Mouse (Mus musculus): ENCODE data around the gene Sympk. TPM values are rescaled to one million over a fixed set of nuclear protein-coding genes. Genes with fewer than 3 reads are reported as not detected.
A peak's percentile ranks its signal among the peaks of the same experiment; 100 is the strongest.
"Not testable (repeated sequence)": the region's sequence is repeated elsewhere in the genome, so short reads cannot be mapped to it uniquely, and the experiment has no call there.

Gene Sympk
- total and polyA plus RNA-seq, 2 experiments from 2014 or later: 16.7 to 68.8 TPM

DNA sequence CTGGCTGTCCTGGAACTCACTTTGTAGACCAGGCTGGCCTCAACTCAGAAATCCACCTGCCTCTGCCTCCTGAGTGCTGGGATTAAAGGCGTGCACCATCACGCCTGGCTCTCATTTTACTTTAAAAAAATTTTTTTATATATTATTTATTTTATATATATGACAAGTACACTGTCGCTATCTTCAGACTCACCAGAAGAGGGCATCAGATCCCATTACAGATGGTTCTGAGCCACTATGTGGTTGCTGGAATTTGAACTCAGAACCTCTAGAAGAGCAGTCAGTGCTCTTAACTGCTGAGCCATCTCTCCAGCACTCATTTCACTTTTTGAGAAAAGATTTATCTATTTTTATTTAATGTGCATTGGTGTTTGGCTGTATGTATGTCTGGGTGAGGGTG is 46.8 kb downstream of the Sympk start:
- not testable (repeated sequence) for H3K9ac ChIP-seq (replicated peaks; ENCODE audit: low read depth, low read length); H3K27ac ChIP-seq (ENCODE audit: low read depth); H3K4me2 ChIP-seq (ENCODE audit: low read depth, low read length); ATAC-seq (ENCODE audit: insufficient read depth, low read depth); H3K36me3 ChIP-seq (replicated peaks; ENCODE audit: control insufficient read depth, insufficient read depth, low read length); H3K4me1 ChIP-seq (ENCODE audit: control insufficient read depth, insufficient read depth); H3K9me3 ChIP-seq (replicated peaks; ENCODE audit: control insufficient read depth, low read length); DNase-seq (ENCODE audit: low spot score); H3K4me3 ChIP-seq (ENCODE audit: low read depth, low read length)
- peaks cover 13% of the 10 kb centered on the region for H3K27me3 ChIP-seq (ENCODE audit: control insufficient read depth, insufficient read depth, low read length)
- peak; percentile 24 for TF ChIP-seq CTCF (IDR thresholded peaks at IDR 0.05; ENCODE audit: low read depth)
- 47% methylated on average over 3 of the region's 3 CpGs for WGBS

DNA sequence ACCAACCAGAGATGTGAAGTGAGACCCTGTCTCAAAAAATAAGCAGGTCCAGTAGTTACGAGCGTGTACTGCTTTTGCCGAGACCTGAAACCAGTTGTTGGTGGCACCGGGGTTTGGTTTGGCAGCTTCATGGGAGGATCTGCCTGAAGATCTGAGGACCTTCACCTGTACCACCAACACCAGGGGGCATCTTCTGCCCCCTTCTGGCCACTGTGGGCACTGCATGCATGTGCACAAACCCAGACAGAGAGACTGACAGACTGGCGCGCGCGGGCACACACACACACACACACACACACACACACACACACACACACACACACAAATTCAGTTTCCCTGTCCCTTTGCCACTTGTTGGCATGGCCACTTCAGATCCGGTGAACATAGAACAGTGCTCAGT is 49.3 kb downstream of the Sympk start:
- H3K4me1 ChIP-seq (ENCODE audit: control insufficient read depth, insufficient read depth): peaks cover 20% of the 10 kb centered on the region
- DNase-seq (ENCODE audit: low spot score): no peak
- H3K9ac ChIP-seq (replicated peaks; ENCODE audit: low read depth, low read length): no peak overlapping the region
- no peak for ATAC-seq (ENCODE audit: insufficient read depth, low read depth)
- no peak overlapping the region for H3K4me3 ChIP-seq (ENCODE audit: low read depth, low read length)
- H3K9me3 ChIP-seq (replicated peaks; ENCODE audit: control insufficient read depth, low read length): no peaks in the 10 kb centered on the region
- H3K27me3 ChIP-seq (ENCODE audit: control insufficient read depth, insufficient read depth, low read length): no peaks in the 10 kb centered on the region
- no peak overlapping the region for H3K27ac ChIP-seq (ENCODE audit: low read depth)
- peaks cover 8% of the 10 kb centered on the region for H3K36me3 ChIP-seq (replicated peaks; ENCODE audit: control insufficient read depth, insufficient read depth, low read length)
- TF ChIP-seq EP300 (IDR thresholded peaks at IDR 0.05; ENCODE audit: low read depth) (no peak), CTCF (IDR thresholded peaks at IDR 0.05; ENCODE audit: low read depth) (peak; percentile 65)
- H3K4me2 ChIP-seq (ENCODE audit: low read depth, low read length): no peak overlapping the region
- WGBS: 76% methylated on average over 9 of the region's 9 CpGs

DNA sequence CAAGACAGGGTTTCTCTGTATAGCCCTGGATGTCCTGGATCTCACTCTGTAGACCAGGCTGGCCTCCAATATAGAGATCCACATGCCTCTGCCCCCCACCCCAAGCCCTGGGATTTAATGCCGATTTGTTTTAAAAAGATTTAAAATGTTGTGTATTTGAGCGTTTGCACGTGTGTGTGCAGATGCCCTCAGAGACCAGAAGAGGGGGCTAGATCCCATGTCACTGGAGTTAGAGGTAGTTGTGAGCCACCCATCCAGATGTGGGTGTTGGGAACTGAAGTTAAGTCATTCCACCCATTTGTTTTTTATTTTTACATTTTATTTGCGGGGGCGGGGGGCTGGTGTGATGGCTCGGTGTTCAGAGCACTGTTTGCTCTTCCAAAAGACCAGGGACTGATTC is 50.3 kb downstream of the Sympk start:
- H3K9me3 ChIP-seq (replicated peaks; ENCODE audit: control insufficient read depth, low read length): no peaks in the 10 kb centered on the region
- DNase-seq (ENCODE audit: low spot score) (no peak), ATAC-seq (ENCODE audit: insufficient read depth, low read depth) (no peak)
- 91% methylated on average over 6 of the region's 6 CpGs for WGBS
- TF ChIP-seq EP300 (IDR thresholded peaks at IDR 0.05; ENCODE audit: low read depth) (no peak), CTCF (IDR thresholded peaks at IDR 0.05; ENCODE audit: low read depth) (no peak)
- H3K4me2 ChIP-seq (ENCODE audit: low read depth, low read length): no peak overlapping the region
- H3K36me3 ChIP-seq (replicated peaks; ENCODE audit: control insufficient read depth, insufficient read depth, low read length): peaks cover 17% of the 10 kb centered on the region
- H3K27ac ChIP-seq (ENCODE audit: low read depth): no peak overlapping the region
- peaks cover 20% of the 10 kb centered on the region for H3K4me1 ChIP-seq (ENCODE audit: control insufficient read depth, insufficient read depth)
- no peak overlapping the region for H3K9ac ChIP-seq (replicated peaks; ENCODE audit: low read depth, low read length)
- no peak overlapping the region for H3K4me3 ChIP-seq (ENCODE audit: low read depth, low read length)
- H3K27me3 ChIP-seq (ENCODE audit: control insufficient read depth, insufficient read depth, low read length): no peaks in the 10 kb centered on the region

DNA sequence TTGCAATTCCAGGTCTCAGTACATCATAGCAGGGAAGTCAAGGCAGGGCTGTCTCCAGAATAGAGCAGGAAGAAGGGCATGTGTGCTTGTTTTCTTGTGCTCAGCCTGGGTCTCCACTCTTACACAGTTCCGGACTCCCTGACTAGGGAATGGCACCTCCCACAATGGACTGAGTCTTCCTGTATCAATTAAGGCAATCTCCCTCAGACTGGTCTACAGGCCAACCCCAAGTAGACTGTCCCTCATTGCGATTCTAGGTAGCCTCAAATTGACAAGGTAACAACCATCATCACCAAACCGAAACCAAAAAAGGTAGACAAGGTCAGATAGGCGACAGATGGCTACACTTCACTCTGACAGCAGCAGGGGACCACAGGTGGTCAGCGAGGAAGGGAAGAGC is 51.1 kb downstream of the Sympk start:
- peak overlapping the region; percentile 97; the same call in 1 of the 2 replicates for H3K27ac ChIP-seq (ENCODE audit: low read depth)
- TF ChIP-seq CTCF (IDR thresholded peaks at IDR 0.05; ENCODE audit: low read depth) (no peak), EP300 (IDR thresholded peaks at IDR 0.05; ENCODE audit: low read depth) (no peak)
- WGBS: 54% methylated on average over 5 of the region's 5 CpGs
- no peaks in the 10 kb centered on the region for H3K27me3 ChIP-seq (ENCODE audit: control insufficient read depth, insufficient read depth, low read length)
- ATAC-seq (ENCODE audit: insufficient read depth, low read depth) (no peak), DNase-seq (ENCODE audit: low spot score) (no peak)
- peak overlapping the region; percentile 91 for H3K4me2 ChIP-seq (ENCODE audit: low read depth, low read length)
- no peaks in the 10 kb centered on the region for H3K9me3 ChIP-seq (replicated peaks; ENCODE audit: control insufficient read depth, low read length)
- peaks cover 25% of the 10 kb centered on the region for H3K36me3 ChIP-seq (replicated peaks; ENCODE audit: control insufficient read depth, insufficient read depth, low read length)
- H3K4me3 ChIP-seq (ENCODE audit: low read depth, low read length): peak overlapping the region; percentile 92
- H3K4me1 ChIP-seq (ENCODE audit: control insufficient read depth, insufficient read depth): peaks cover 20% of the 10 kb centered on the region
- H3K9ac ChIP-seq (replicated peaks; ENCODE audit: low read depth, low read length): 0 out of 2 replicates have a peak overlapping the region, but pooled peaks have one; percentile 1

DNA sequence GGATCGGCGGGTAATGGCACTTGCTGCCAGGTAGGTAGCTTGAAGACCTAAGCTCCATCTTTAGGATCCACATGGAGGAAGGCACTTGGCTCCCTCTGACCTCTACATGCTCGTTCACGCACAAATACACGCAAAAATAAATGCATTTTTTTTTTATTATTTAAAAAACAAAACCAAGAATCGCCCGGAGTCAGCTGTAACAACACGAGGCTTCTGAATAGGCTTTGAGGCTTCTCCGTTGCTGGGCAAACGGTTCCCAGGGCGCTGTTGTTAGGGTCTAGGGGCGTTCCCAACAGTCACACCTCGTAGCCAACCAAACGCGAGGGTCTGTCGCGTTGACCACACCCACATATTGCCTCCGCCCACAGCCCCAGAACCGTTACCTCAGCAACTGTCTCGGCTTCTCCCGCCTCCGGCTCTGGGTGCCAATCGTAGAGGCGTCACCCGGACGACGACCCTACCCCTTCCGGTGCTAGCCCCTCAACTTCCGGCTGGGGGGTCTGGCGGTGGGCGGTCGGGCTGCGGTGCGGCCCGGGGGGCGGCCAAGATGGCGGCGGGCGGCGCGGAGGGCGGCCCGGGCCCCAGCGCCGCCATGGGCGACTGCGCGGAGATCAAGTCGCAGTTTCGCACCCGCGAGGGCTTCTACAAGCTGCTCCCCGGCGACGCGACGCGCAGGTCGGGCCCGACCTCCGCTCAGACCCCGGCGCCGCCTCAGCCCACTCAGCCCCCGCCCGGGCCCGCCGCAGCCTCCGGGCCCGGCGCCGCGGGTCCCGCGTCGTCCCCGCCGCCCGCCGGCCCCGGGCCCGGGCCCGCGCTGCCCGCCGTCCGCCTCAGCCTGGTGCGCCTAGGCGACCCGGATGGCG is 51.8 kb downstream of the Sympk start, which contains the start of gene Dmwd:
Gene Dmwd (plus strand): TSS at position 505 of the 863 bp plus-strand sequence.
- Histone ChIP-seq H3K27me3 (ENCODE audit: control insufficient read depth, insufficient read depth, low read length) (no peaks in the 10 kb centered on the region), H3K4me3 (ENCODE audit: low read depth, low read length) (peak within 1 kb of the TSS; percentile 92), H3K36me3 (replicated peaks; ENCODE audit: control insufficient read depth, insufficient read depth, low read length) (peaks cover 32% of the 10 kb centered on the region), H3K4me2 (ENCODE audit: low read depth, low read length) (peak within 1 kb of the TSS; percentile 91), H3K9ac (replicated peaks; ENCODE audit: low read depth, low read length) (peak within 1 kb of the TSS; percentile 99), H3K9me3 (replicated peaks; ENCODE audit: control insufficient read depth, low read length) (no peaks in the 10 kb centered on the region), H3K27ac (ENCODE audit: low read depth) (peak within 1 kb of the TSS; percentile 97), H3K4me1 (ENCODE audit: control insufficient read depth, insufficient read depth) (peaks cover 20% of the 10 kb centered on the region)
- DNase-seq (ENCODE audit: low spot score) (peak; percentile 98), ATAC-seq (ENCODE audit: insufficient read depth, low read depth) (peak; percentile 98)
- 1% methylated on average over 70 of the region's 91 CpGs for WGBS
- TF ChIP-seq CTCF (IDR thresholded peaks at IDR 0.05; ENCODE audit: low read depth) (no peak), EP300 (IDR thresholded peaks at IDR 0.05; ENCODE audit: low read depth) (no peak; the same call in 1 of the 2 replicates)

Data from heart, postnatal 0 days (tissue).